Mouse (Mus musculus) hindbrain, embryonic 15.5 days (tissue): ENCODE measurements around the gene Bag3. TPM values are rescaled to one million over a fixed set of nuclear protein-coding genes. Genes with fewer than 3 reads are reported as not detected.
"Not testable (repeated sequence)": the region's sequence is repeated elsewhere in the genome, so short reads cannot be mapped to it uniquely, and the experiment has no call there.

Source experiments
- ATAC-seq: fragments of 200-750 bp; cut with Nextera tagmentation; 2 replicates; pipeline ENCODE4 v1.8.0; 2017; ENCODE audit warnings: low read depth, moderate number of reproducible peaks, moderate TSS enrichment; ENCODE audit not compliant: low FRiP score
- H3K27ac ChIP-seq: fragments of 300-500 bp; sonication (generic); replicated peaks from 2 replicates; pipeline ENCODE4 v1.5.1; 2015; ENCODE audit warnings: mild to moderate bottlenecking, inconsistent platforms
- H3K27me3 ChIP-seq: fragments of 300-500 bp; sonication (generic); 2 replicates; pipeline ENCODE4 v1.6.1; 2015; ENCODE audit warnings: control low read depth, inconsistent platforms
- H3K36me3 ChIP-seq: fragments of 300-500 bp; sonication (generic); 2 replicates; pipeline ENCODE4 v1.6.1; 2015; ENCODE audit warnings: control low read depth, inconsistent platforms
- H3K4me1 ChIP-seq: fragments of 300-500 bp; sonication (generic); replicated peaks from 2 replicates; pipeline ENCODE4 v1.6.1; 2015; ENCODE audit warnings: control low read depth, inconsistent platforms
- H3K4me2 ChIP-seq: fragments of 300-500 bp; sonication (generic); 2 replicates; pipeline ENCODE4 v1.6.1; 2015; ENCODE audit warnings: moderate library complexity, mild to moderate bottlenecking, inconsistent platforms
- H3K4me3 ChIP-seq: fragments of 300-500 bp; sonication (generic); 2 replicates; pipeline ENCODE4 v1.5.1; 2015; ENCODE audit warnings: mild to moderate bottlenecking, inconsistent platforms
- H3K9ac ChIP-seq: fragments of 300-500 bp; sonication (generic); 2 replicates; pipeline ENCODE4 v1.6.1; 2015; ENCODE audit warnings: inconsistent platforms
- H3K9me3 ChIP-seq: fragments of 300-500 bp; sonication (generic); 2 replicates; pipeline ENCODE4 v1.6.1; 2016; ENCODE audit warnings: control low read depth, inconsistent platforms
- WGBS: fragments of 180-500 bp; shearing (Covaris S2); methylation state at CpG from one replicate; pipeline ENCODE4 v1.1.7; 2015; 5-methylcytosine and 5-hydroxymethylcytosine counted together
- polyA plus RNA-seq: library from polyadenylated mRNA; unstranded; fragments of >200 nt; fragmentation: Nextera tagmentation; extraction: Ambion mirVana; gene quantifications from 2 replicates; pipeline ENCODE4 v1.2.1, GENCODE M21; 2015

Gene Bag3
- polyA plus RNA-seq, 1 experiment from 2014 or later: 3.9 TPM

DNA sequence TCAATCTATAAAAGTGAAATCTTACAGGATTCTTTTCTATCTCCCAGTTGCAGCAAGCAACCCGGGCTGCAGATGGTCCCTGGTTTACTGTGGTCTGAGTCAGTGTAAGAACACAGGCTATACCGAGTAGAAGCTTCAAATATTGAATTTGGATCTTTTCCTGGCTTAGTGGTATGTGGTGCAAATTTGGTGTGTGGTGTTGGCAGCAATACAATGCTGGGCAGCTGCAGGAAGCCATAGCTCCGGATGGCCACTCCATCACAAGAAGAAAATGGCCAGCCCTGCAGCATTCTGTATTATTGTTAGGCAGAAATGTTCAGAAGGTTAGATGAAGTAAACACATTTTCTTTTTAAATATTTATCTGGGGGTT is 27.7 kb downstream of the Bag3 start:
- Histone ChIP-seq H3K27me3 (no peaks in the 10 kb centered on the region), H3K4me3 (no peak overlapping the region), H3K9ac (no peak overlapping the region), H3K4me2 (no peak overlapping the region), H3K36me3 (no peaks in the 10 kb centered on the region), H3K9me3 (no peaks in the 10 kb centered on the region), H3K27ac (peak overlapping the region; percentile 77), H3K4me1 (peaks cover 31% of the 10 kb centered on the region)
- ATAC-seq: peak; percentile 60; the same call in 1 of the 2 replicates
- 28% methylated on average over 3 of the region's 3 CpGs for WGBS

DNA sequence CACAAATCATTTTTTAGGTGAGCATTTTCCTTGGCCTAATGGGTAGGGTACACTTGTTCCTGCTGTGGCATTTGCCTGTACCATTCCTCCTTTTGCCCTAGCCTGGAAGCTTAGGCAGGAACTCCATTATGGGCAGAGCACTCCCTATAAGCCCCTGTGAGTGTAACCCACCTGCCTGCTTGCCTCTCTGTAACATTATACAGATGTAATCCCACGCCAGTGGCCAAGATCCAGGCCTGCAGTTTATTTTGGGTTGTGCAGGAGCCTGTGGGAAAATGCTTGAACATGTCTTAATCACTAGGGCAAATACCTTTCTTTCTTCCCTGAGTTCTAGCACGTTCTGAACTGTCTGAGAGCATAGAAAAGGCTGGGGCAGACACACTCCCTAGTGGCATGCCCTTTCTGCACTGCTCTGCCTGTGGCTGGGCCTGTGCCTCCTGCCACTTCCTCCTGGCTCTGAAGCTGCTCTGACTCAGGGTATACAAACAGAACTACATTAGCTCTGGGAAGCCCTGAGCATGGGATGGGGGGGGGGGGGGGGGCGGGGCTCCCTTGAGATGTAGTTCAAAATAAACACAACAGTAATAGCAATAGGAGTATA is 29.8 kb downstream of the Bag3 start:
- peaks cover 31% of the 10 kb centered on the region for H3K4me1 ChIP-seq
- H3K4me3 ChIP-seq: no peak overlapping the region
- ATAC-seq: no peak
- no peaks in the 10 kb centered on the region for H3K9me3 ChIP-seq
- no peaks in the 10 kb centered on the region for H3K36me3 ChIP-seq
- H3K4me2 ChIP-seq: no peak overlapping the region
- 57% methylated on average over 3 of the region's 3 CpGs for WGBS
- H3K9ac ChIP-seq: no peak overlapping the region
- H3K27me3 ChIP-seq: no peaks in the 10 kb centered on the region
- H3K27ac ChIP-seq: no peak overlapping the region

DNA sequence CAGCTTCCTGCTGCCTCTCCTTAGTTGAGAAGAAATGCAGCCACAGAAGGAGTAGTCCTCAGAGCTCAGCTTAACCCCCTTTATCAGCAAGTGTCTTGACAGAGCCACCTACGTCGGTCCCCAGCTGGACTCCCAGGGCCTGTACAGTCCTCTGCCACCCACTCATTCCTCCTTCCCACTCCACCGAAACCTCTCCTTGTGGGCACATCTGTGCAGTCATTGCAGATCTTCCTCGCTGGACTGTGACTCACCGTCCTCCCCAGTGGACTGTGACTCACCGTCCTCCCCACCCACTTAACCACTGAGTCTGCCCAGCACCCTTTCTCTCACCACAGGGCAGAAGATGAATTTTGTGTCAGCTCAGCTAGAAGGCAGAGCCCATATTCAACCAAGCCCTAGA is 31.1 kb downstream of the Bag3 start:
- Histone ChIP-seq H3K4me1 (peaks cover 25% of the 10 kb centered on the region), H3K4me2 (no peak overlapping the region), H3K4me3 (no peak overlapping the region), H3K9me3 (no peaks in the 10 kb centered on the region), H3K27me3 (no peaks in the 10 kb centered on the region), H3K27ac (no peak overlapping the region), H3K36me3 (no peaks in the 10 kb centered on the region), H3K9ac (no peak overlapping the region)
- no peak for ATAC-seq
- WGBS: 83% methylated on average over 6 of the region's 6 CpGs

DNA sequence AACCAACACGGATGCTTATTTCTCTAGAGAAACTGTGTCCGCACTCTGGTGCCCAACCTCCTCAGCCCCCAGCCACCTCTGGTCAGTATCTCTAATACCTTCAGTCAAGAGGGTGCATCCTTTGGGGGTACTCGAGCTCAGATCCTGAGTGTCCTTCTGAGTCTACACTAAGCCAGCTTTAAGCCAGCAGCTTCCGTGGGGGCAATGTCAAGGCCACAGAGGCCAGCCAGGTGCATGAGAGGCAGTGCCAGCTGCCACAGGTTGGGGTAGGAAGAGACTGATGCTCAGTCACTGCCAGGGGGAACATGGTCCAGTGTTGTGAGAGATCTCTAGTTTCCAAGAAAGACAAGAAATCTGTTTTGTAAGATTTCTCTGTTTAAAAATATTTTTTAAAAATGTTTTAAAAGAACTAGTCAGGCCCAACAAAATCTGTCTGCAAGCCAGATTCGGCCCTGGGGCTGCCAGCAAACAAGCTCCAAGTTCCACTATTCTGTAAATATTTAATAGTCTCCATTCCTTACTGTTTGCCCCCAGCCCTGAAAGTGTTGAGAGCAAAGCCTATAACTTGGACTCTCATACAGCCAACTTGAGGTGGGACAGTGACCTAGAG is 31.8 kb downstream of the Bag3 start:
- no peaks in the 10 kb centered on the region for H3K36me3 ChIP-seq
- no peak overlapping the region for H3K4me3 ChIP-seq
- no peak overlapping the region for H3K9ac ChIP-seq
- H3K27ac ChIP-seq: no peak overlapping the region
- H3K9me3 ChIP-seq: no peaks in the 10 kb centered on the region
- ATAC-seq: no peak
- no peaks in the 10 kb centered on the region for H3K27me3 ChIP-seq
- WGBS: 88% methylated on average over 5 of the region's 5 CpGs
- H3K4me2 ChIP-seq: no peak overlapping the region
- H3K4me1 ChIP-seq: peaks cover 18% of the 10 kb centered on the region

DNA sequence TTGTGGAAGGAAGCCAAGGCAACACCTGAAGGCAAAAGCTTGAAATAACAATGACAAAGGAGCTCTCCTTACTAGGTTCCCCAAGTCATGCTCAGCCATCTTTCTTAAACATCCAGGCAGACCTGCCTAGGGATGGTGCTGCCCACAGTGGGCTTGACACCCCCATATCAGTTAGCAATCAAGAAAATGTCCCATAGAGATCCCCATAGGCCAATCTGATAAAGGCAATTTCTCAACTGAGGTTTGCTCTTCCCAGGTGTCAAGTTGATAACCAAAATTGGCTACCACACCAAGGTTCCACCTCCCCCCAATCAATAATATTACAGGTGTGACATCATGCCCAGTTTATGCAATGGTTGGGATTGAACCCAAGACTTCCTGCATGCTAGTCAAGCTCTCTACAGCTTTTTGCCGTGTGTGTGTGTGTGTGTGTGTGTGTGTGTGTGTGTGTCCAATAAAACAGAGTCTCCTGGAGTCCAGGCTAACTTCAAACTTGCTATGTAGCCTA is 33.6 kb downstream of the Bag3 start:
- Histone ChIP-seq H3K27me3 (no peaks in the 10 kb centered on the region), H3K36me3 (no peaks in the 10 kb centered on the region), H3K9ac (no peak overlapping the region), H3K4me1 (peaks cover 2% of the 10 kb centered on the region; the same call in 1 of the 2 replicates), H3K4me2 (no peak overlapping the region), H3K27ac (no peak overlapping the region), H3K9me3 (no peaks in the 10 kb centered on the region), H3K4me3 (no peak overlapping the region)
- WGBS: 85% methylated on average over 1 of the region's 1 CpGs
- ATAC-seq: no peak

DNA sequence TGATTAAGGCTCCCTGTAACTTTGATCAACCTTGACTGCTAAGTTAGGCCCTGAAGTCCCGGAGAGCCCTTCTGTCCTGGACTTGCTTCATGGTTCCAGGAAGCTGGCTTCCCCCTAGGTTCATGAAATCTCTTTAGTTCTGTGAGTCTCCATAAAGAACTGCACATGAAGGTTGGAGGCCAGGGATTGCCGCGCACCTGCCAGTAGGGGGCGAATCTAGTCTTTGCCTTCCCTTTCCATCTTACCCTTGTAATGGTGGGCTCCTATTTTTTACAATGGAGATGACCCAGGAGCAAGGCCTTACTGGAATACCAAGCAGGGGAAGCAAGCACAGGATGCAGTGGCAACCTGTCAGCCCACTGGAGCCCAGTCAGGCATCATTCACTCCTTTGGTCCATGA is 40.0 kb downstream of the Bag3 start:
- no peak overlapping the region for H3K9ac ChIP-seq
- H3K36me3 ChIP-seq: no peaks in the 10 kb centered on the region
- H3K27me3 ChIP-seq: no peaks in the 10 kb centered on the region
- H3K9me3 ChIP-seq: no peaks in the 10 kb centered on the region
- no peak overlapping the region for H3K27ac ChIP-seq
- no peak overlapping the region for H3K4me2 ChIP-seq
- 41% methylated on average over 4 of the region's 4 CpGs for WGBS
- H3K4me3 ChIP-seq: no peak overlapping the region
- ATAC-seq: no peak
- no peaks in the 10 kb centered on the region for H3K4me1 ChIP-seq

DNA sequence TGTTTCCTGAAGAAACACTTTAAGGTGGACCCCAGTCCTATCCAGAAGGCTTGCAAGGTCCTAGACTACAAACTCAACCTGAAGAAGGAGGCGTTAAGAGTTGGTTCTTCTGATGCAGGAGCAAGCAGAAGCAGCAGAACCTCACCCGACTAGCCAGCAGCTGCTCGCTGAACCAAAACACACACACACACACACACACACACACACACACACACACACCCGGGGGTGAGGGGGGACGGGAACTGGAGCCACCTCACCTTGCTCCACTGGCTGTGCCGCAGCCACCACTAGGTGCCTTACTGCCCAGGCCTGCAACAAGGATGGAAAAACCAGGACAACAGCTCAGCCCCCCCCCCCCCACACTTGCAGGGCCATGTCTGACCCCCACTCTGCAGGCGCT is 42.9 kb downstream of the Bag3 start:
- H3K4me2 ChIP-seq: no peak overlapping the region
- no peak overlapping the region for H3K9ac ChIP-seq
- 90% methylated on average over 7 of the region's 7 CpGs for WGBS
- H3K4me1 ChIP-seq: no peaks in the 10 kb centered on the region
- no peaks in the 10 kb centered on the region for H3K9me3 ChIP-seq
- no peaks in the 10 kb centered on the region for H3K36me3 ChIP-seq
- no peak for ATAC-seq
- H3K4me3 ChIP-seq: no peak overlapping the region
- H3K27ac ChIP-seq: no peak overlapping the region
- no peaks in the 10 kb centered on the region for H3K27me3 ChIP-seq

DNA sequence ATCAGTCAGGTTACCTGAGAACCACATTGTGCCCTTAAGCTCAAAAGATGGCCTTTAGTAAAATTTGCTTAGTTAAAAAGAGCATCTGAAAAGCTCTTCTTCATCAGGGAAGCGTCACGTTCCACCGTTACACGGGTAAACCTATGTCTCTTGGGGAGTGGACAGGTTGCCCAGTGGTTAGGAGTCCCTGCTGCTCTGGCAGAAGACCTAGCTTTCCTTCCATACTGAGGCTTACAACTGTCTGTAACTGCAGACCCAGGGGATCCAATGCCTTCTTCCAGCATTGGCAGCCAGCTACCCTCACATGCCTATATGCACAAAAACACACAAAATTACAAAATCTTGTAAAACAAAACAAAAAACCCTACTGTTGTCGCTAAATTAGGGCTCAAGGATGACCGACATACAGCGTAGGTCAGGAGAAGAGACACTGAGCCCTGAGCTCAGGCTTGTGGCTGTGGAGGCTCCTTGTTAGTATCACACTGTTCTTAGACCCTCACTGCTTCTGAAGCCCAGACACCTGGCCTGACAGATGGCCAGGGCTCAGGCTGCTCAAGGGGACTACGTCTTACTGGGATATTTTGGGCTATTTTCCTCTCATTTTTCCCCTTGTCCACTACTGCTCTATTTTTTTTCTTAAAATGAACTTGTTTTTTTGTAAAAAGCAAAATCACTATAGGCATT is 44.3 kb downstream of the Bag3 start:
- Histone ChIP-seq H3K4me3 (no peak overlapping the region), H3K4me1 (no peaks in the 10 kb centered on the region), H3K27me3 (no peaks in the 10 kb centered on the region), H3K9me3 (no peaks in the 10 kb centered on the region), H3K27ac (no peak overlapping the region), H3K9ac (no peak overlapping the region), H3K4me2 (no peak overlapping the region), H3K36me3 (no peaks in the 10 kb centered on the region)
- ATAC-seq: no peak
- WGBS: 86% methylated on average over 8 of the region's 8 CpGs

DNA sequence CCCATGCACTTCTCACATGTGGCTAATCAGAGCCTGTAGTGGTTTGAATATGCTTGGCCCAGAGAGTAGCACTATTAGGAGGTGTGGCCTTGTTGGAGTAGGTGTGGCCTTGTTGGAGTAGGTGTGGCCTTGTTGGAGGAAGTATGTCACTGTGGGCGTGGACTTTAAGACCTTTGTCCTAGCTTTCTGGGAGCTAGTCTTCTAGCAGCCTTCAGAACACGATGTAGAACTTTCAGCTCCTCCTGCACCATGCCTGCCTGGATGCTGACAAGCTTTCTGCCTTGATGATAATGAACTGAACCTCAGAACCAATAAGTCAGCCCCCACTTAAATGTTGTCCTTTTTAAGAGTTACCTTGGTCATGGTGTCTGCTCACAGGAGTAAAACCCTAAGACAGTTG is 46.0 kb downstream of the Bag3 start:
- 86% methylated on average over 2 of the region's 2 CpGs for WGBS
- not testable (repeated sequence) for H3K9me3 ChIP-seq, H3K36me3 ChIP-seq, H3K9ac ChIP-seq, H3K4me2 ChIP-seq, H3K4me3 ChIP-seq, H3K27me3 ChIP-seq, ATAC-seq, H3K4me1 ChIP-seq, H3K27ac ChIP-seq

DNA sequence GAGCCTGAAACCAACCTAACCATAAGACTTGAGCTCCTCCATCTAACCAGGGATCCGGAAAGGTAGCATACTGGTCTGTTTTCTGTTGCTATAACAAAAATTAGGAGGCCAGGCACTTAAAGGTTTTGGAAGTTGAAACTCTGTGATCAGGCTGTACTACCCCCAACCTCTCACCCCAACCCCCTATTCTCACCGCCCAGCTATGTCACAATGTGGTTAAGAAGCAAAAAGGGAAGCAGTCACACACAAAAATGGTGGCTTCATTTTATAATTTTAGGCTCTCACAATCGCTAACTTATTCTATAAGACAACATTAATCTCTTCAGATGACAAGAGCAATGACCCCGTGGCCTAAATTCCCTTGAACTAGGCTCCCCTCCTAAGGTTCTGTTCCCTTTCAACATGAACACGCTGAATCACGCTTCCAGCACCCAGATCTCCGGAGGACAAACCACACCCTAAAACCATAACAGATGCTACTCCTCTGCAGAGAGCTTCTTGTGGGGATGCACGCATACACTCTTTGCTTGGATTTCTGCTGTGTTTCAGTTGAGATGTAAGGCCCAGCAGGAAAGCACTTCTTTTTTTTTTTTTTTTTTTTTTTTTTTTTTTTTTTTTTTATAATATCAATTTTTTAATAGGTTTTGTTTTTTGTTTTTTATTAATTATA is 46.7 kb downstream of the Bag3 start:
- H3K27me3 ChIP-seq: no peaks in the 10 kb centered on the region
- 92% methylated on average over 8 of the region's 8 CpGs for WGBS
- no peaks in the 10 kb centered on the region for H3K36me3 ChIP-seq
- 0 out of 2 replicates have a peak, but pooled peaks cover 7% of the 10 kb centered on the region for H3K4me1 ChIP-seq
- no peak overlapping the region for H3K9ac ChIP-seq
- H3K4me3 ChIP-seq: no peak overlapping the region
- no peak for ATAC-seq
- no peak overlapping the region for H3K27ac ChIP-seq
- H3K4me2 ChIP-seq: no peak overlapping the region
- no peaks in the 10 kb centered on the region for H3K9me3 ChIP-seq

DNA sequence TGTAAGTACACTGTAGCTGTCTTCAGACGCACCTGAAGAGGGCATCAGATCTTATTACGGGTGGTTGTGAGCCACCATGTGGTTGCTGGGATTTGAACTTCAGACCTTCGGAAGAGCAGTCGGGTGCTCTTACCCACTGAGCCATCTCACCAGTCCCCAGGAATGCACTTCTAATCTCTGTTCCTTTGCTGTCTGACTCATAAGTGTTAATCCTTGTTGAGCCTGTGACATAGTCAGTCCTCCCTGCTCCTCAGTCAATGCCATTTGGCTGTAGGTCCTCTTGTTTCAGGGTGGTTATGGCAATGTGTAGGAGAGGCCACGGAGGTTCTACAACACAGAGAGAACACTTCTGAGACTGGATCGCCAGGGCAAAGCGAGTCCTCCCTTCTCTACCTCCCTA is 47.2 kb downstream of the Bag3 start:
- not testable (repeated sequence) for H3K9ac ChIP-seq, H3K27ac ChIP-seq, H3K4me2 ChIP-seq, H3K4me3 ChIP-seq, H3K27me3 ChIP-seq, ATAC-seq, H3K9me3 ChIP-seq, H3K4me1 ChIP-seq, H3K36me3 ChIP-seq
- 94% methylated on average over 7 of the region's 7 CpGs for WGBS

DNA sequence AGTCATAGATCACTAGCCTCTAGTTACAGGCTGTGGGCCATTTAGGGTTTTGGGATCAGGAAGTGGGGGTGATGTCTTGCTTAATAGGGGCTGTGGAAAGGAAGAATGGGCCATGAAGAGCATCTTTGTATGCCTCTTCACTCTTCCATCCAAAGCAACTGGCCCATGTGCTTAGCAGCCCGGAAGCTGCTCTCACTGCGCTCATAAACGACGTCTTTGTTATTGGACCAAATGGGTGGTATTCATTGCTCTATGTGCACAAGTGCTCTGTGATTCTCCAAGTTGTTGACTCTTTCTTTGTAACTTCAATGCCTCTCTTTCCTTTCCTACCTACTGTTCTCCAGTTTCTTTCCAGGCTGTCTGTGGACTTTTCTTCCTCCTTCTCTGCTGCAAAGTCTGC is 48.6 kb downstream of the Bag3 start:
- Histone ChIP-seq H3K36me3 (no peaks in the 10 kb centered on the region), H3K4me3 (no peak overlapping the region), H3K9me3 (no peaks in the 10 kb centered on the region), H3K4me1 (0 out of 2 replicates have a peak, but pooled peaks cover 7% of the 10 kb centered on the region), H3K4me2 (no peak overlapping the region), H3K27ac (no peak overlapping the region), H3K27me3 (no peaks in the 10 kb centered on the region), H3K9ac (no peak overlapping the region)
- 79% methylated on average over 4 of the region's 4 CpGs for WGBS
- no peak for ATAC-seq
